Mouse (Mus musculus) spleen, postnatal 10 days (tissue): ENCODE data around the gene Igf1.

ENCODE experiments used
- DNase-seq, 2 experiments: peaks; one replicate each; pipeline ENCODE4 v3.0.0; 2021 to 2022; ENCODE audit warnings: low spot score in 2 of 2

The Igf1 gene

DNA sequence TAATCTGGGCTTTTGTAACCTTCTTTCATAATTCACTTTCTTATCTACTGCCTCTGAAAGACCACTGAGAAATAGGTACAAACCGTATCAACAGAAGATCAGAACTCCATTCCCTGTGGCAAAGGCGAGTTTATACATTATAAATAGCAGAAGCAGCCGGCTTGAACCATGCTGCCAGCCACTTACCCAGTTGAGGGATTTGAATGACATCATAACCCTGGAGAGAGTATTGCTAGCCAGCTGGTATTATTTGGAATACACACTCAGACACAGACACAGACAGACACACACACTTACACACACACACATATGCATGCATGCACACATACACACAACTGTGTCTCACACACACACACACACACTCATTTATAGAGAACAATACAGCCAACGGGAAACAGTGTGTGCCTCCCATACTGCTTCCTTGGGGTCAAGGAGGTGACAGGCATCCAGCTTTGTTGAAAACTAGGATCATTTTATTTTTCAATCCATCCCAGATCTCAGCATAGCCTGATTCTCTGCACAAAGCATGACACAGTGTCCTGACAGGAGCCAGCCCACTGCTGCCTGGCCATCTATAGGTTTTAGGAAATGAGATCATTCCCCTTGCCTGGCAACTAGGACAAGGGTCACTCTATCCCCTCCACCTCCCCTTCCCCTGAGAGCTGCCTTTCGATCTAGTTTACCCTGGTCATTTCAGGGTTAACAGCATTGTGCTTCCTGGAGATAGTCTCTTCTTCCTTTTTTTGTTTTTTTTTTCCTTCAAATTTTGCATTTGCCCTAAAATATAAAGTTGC lies at the start of gene Igf1:
Igf1 (plus strand) TSS at position 253 of the 794 bp plus-strand sequence.
- no peak for DNase-seq

DNA sequence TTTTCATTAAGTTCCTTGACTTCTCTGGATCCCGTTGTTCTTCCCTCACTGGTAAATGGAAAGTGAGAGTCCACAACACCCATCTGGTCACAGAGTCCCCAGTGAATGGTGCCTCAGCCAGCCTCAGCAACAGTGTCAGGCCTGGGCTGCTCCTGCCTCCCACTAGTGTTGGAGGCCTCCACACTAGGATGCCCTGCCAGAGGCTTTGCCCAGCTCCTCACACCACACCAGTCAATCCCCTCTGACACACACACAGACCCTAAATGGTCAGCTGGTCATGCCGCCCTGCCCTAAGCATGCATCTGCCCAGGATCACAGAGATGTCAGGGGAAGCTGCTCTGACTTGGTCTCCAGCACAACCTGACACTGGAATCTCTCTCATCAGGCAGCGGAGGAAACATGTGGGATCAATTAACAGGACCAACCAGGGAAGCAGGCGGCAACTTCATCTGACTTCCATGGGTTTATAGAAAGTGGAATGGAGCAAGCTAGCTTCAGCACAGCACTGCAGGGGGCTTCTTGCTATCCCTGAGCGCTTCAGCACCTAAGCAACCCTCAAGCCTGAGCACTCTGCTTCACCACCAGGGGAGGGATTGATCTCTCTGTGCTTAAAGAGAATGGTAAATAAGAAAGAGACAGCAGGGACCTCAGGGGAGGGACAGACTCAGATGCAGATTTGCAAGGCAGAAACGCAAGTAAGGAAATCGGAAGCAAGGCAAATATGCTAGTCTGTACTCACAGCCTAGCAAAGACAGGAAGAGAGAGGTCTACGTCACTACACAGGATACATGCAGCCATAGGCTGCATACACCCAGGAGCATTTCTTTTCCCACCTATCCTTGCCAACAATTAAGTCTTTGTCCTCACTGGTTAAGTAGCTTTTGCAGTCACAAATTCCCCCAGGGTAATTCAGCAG lies 45.6 kb upstream of the Igf1 start:
- no peak for DNase-seq

DNA sequence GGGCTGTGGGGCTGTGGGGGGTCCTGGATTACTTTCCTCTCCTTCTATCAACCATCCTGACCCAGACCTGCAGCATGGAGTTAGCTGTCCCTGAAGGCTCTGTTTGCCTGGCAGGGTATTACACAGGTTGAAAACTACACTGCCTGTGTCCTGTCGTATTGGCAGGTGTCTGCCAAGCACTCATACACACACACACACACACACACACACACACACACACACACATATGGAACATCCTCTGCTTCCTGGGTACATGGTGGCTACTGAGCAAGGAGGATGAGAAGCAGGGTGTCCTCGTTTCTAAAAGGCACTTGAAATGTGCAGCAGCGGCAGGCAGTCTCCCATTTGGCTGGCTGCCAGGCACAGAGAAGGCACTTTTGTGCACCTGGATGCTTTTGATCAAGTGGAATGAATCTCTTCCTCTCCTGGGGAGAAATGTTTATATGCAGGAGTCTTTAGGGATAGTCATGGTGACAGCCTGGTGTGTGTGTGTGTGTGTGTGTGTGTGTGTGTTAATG lies 44.9 kb upstream of the Igf1 start:
- no peak for DNase-seq

DNA sequence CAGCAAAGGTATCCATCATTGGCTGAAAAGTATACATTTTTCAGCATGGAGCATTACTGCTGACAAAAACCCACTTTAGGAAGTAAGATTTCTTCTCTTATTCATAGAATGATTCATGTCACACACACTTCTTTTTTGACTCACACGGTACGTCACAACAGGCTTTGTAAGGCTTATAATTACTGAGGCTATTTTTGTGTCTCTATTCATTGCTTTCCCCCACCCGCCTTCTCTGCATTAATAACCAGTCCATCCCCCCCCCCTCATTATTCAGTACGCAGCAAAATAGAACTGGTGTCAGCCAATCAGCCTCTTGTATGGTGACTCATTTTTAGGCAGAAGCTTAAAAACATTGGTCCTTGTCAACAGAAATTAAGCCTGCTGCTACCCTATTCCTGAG lies 41.2 kb upstream of the Igf1 start:
- DNase-seq, result no peak

DNA sequence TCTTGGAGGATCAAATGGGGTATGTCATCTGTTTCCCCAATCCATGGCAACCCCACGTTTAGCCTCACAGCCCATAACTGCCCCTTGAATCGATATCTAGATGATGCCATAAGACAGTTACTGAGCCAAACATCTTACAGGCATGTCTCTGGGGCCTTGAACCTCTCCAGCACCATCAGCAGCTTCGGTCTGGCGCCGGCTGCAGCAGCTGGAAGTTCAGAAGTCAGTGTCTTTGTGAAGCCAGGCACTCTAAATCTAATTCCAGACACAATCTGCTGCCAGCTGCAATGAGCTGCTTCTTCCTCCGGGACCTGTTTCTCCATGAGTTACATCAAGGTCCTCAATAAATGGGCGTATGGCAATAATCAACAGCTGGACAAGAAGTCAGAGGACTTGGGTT lies 40.3 kb upstream of the Igf1 start:
- no peak for DNase-seq

DNA sequence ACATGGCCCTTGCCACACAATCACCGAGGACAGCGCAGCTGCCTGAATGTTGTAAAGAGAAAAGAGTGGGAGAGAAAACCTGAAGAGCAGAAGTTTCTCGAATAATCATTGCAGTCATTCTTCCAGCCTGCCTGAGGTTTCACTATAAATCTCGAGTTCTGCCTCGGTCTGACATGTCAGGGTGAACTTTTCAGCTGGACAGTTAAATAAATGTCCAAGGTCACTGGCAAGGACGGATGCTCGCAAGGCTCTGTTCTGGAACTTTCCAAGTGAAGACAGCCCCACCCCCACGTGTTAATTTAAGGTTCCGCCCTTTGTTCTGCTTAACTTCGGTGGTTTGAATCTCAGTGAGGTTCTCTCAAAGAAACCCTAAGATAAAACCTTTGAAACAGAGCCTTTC lies 36.2 kb upstream of the Igf1 start:
- no peak for DNase-seq

DNA sequence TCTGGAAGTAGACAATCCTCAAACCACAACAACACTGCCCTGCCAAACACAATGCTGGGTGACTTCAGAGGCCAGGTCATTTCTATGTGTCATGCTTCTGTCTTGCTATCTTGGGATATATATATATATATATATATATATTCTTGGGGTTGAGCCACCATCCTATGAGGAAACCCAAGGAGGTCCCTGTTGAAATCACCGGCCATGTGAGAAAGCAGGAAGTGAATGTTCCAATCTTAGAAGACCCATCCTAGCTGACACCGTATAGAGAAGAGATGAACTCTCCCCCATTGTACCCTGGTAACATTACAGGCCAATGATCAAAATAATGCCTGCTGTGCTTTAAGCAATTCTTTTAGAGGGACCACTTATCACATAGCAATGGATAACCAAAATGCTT lies 28.1 kb upstream of the Igf1 start:
- DNase-seq, result no peak

DNA sequence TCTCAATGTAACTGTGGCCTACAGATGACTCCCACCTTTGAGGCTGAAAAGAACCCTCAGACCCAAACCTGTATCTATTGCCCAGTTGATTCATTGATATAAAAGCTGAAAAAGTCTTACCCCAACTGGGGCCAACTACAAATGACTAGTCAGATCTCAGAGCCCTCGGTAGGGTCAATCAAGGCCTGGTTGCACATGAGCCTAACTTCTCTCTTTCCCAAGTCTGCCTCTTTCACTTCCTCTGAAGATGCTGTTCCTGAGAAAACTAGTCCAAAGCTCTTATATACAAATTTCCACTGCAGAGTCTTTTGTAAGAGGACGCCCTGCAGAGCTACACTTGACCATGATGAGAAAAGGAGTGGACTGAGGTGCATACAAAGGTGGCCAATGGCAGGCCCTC lies 27.4 kb upstream of the Igf1 start:
- no peak for DNase-seq

DNA sequence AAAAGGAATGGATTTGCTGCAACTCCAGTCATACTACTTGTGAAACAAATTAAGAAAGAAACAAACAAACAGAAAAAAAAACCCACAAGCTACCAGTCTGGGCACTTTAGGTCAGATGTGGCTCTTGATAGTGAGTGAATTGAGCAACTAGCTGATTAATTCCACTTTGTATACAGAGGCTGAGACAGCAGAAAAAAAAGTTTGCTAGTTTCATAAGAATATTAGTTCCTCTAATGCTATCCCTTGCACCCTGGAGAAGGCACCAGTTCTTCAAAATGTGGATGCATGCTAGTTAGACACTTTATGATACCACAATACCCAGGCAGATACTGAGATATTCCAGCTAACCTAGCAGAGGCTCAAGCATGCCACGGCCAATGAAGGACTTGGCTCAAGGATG lies 26.0 kb upstream of the Igf1 start:
- DNase-seq, result no peak

DNA sequence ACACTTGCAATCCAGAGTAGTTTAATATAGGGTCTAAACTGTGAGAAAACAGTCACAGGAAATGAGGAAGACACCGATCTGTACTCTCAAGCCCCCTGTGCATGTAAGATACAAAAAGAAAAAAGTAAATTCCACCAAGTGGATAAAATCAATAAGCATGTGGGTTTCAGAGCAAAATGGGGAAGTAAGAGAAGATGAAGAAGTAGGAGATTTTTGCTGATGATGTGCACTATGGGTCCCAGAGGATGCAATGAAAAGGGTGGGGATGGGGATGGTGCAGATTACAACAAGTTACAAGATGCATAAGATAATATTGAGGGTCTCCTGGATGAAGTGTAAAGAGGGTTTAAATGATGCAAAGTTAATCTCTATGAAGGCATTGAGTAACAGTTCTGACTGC lies 18.6 kb upstream of the Igf1 start:
- no peak for DNase-seq

DNA sequence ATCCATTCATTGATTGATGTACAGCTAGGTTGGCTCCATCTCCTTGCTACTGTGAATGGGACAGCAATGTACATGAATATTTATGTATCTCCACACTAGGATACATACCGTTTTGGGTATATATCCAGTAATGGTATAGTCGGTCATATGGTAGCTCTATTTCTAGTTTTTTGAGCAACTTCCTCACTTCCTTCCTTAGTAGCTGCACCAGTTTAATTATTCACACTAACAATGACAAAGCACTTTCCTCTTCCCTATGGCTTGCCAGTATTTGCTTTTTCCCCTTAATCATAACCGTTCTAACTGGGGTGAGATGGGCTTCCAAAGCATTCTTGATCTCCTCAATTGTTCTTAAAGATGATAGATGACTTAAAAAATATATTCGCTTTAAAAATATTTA lies 15.6 kb upstream of the Igf1 start:
- no peak for DNase-seq

DNA sequence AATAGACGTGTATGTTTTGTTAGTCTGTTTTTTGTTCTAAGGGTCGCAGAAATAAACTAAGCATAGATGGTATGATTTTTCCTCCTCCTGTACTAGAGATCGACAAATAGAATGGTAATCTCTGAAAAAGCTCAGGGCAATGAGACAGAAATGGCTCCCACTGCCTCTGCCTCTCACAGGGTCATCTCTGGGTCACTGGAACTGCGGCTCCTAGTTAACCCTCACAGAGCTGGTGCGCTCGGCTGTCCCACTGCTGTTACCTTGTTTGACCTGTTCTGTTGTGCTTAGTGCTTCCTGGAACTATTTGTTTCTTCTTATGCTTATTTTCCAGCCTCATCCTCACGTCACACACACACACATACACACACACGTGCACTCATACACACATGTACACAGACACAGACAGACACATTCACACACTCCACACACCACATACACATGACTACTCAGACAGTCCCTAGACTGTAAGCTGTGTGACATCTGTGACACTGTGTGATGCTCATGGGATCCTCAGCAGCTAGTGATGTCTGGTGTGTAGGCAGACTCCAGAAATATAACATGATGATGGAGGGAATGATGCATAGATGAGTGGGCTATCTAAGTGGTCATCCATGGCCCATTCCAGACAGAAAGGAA lies 13.0 kb upstream of the Igf1 start:
- no peak for DNase-seq

DNA sequence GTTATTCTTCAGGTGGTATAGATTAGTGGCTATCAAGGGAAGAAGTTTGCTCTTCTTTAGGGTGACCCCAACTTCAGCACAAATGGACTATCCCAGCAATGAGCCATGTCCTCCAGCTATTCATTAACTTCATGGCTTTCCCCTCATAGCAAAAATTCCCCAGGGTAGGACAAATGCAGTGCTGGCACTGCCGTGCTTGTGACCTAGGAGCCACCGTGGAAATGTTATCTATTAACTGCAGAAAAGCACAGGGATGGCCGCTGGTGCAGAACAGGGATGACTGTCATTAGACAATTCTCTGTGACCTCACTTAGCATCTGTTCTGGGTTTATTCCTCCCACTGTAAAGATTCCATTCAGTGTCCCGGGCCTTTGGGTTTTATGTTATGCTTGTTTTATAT lies 10.2 kb upstream of the Igf1 start:
- no peak for DNase-seq

DNA sequence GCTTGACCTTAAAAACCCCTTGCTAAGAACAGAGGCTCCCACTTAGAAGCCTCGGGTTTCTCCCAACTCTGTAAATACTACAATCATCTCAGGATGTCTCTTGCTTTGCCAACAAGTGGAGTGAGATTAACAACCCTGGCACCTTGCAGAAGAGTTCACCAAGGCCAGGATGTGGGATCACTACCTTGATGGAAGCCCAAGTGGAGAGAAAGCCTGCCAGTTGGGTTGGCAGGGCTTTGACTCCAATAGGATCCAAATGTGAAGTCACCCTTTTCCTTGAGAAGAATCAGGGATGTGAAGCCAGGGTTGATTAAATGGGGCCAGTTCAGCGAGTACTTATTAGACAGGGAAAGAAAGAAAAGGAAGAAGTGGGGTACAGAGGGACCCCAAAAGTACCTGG lies 9.6 kb upstream of the Igf1 start:
- no peak for DNase-seq

DNA sequence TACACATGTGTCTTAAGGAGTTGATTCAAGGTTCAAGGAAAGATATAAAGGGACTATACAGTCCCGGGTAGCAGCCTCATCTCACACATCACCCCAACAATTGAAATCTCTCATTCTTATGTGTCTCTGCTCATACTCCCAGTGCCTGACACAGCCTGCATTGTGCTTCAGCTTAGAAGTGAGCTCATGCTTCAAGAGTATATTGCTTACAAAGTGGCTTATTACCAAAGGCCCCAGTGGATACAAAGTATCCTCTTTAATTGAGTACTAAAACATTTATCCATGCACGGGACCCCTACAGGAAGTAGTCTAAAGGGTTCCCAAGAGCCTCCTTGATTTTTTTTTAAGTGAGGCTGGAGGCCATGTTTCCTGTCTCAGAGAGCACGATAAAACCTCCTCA lies 6.6 kb upstream of the Igf1 start:
- DNase-seq, result no peak

DNA sequence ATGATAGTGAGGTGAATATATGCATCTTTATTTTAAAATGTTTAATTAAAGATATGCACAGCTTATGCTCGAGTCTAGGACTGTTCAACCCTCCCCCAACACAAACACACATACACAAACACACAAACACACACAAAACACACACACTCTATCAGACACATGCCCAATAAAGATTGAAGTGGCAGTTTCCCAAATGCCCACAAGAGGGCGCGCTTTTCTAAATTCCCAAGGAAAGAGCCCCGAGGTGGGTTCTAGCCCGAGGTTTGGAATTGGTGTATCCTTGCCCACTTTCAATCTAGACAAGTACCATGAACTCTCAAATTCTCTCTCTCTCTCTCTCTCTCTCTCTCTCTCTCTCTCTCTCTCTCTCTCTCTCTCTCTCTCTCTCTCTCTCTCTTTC lies 3.7 kb upstream of the Igf1 start:
- DNase-seq, result peak; percentile 21 to 61

DNA sequence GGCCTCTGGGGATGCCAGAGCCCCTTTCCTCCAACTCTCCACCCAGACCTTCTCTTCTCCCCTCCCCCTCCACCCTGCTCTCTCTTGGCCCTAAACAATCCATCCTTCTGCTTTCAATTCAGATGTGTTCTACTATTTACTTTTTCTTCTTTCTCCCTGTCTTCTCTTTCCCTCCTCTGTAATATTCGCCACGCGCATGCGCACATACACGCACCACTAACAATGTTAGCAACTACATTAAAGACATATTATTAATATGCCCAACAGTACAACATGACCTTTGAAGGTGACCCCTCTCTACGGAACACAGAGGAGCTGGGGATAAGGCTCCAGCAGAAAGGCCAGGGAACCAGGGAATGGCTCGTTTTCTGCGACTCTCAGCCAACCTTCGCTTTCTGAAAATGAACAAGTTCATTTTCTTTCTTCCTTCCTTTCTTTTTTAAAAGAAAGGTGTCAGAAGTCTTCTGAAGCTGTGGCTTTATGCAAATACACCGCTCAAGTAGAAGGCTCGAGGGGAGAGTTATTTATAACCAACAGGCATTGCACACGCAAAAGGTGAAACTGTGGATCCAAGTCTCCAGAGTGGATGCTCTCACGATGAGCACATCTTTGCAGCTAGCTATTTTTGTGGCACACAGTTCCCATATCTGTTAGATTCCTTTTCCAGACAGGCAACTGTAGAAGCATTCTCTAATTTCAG lies 2.5 kb upstream of the Igf1 start:
- DNase-seq, result no peak

DNA sequence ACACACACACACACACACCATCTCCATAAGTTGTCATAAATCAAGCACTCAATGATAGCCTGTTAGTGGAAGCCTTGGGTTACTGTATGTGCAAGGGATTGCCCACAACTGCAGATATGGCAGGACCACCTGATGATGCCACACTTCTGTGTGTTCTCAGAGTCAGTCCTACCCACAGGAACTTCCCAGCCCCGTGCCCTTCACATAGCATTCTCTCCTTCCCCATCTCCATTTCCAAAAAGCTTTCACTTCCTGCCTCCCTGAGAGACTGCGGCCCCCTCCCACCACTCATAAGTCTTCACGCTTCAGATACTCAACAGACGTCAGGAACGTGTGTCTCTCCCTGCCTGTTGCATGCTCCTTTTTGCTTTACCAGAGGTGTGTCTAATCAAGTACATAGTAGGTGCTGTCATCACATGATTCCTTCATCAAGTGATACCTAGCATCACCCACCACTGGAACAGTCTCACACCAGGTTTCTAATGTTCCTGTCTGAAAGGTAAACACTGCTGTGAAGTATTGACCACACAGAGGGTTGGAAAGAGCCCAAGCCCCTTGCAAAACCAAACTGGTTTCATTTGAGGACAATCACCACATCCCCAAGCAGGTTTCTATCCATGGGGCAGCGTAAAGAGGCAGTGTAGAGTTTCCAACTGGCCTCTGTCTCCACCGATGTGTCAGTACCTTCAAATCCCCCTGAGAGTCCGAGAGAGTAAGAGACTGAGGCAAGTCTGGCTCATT lies 680 bp upstream of the Igf1 start:
- DNase-seq, result no peak

DNA sequence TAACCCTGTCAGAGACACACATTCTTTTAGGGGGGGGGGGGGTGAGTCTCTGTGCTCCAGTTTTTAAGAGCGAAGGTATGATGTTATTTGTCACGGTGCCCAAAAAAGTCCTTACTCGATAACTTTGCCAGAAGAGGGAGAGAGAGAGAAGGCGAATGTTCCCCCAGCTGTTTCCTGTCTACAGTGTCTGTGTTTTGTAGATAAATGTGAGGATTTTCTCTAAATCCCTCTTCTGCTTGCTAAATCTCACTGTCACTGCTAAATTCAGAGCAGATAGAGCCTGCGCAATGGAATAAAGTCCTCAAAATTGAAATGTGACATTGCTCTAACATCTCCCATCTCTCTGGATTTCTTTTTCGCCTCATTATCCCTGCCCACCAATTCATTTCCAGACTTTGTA lies 874 bp downstream of the Igf1 start:
- DNase-seq, result no peak

DNA sequence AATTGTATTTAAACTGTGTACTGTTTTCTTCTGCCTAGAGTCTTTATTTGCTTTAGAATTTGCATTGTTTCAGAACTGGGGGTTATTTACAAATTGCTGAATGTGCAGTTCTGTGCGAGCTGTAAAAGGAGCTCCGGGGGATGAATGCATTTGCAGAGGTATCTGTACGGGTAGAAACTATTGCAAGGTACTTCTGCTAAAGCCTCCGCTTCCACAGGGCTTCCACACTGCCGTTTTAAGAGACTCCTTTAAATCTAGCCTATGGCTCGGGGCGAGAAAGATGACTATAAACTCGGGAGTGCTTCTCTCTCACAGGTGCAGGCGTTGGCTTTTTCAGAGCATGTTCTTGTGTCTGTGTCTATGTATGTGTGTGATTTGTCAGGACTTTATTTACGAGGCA lies 1.4 kb downstream of the Igf1 start:
- DNase-seq, result no peak
